Mouse (Mus musculus) thymus, adult 2 months (tissue): ENCODE measurements around the gene Svop.

Experiments used
- CTCF ChIP-seq: fragments of 200-500 bp; IDR thresholded peaks from 2 replicates; pipeline ENCODE4 v1.5.1; 2012; ENCODE audit warnings: mild to moderate bottlenecking, control low read depth, low read length, moderate library complexity, borderline replicate concordance; ENCODE audit not compliant: control insufficient read depth, poor library complexity, insufficient read depth; ENCODE audit errors: extremely low read depth
- POLR2A ChIP-seq: fragments of 200-500 bp; IDR thresholded peaks from 2 replicates; pipeline ENCODE4 v1.6.1; 2012; ENCODE audit warnings: mild to moderate bottlenecking, low read length, control low read depth, moderate library complexity; ENCODE audit not compliant: control insufficient read depth, poor library complexity, insufficient read depth; ENCODE audit errors: extremely low read depth

DNA sequence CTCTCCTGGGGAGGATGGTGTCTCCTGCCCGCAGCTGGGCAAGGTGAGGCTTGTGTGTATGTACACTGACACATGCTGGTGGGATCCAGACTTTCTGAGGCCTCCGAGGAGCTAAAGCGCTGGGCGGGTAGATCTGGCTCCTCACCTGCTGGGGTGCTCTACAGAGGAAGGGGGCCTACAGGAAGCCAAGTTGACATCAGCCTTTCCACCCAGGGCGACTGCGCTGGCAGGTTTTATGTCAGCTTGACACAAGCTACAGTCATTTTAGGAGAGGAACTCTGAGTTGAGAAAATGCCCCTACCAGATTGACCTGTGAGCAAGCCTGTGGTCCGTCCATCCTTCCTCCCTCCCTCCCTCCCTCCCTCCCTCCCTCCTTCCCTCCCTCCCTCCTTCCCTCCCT is 29.7 kb downstream of the Svop start:
- TF ChIP-seq CTCF (no peak), POLR2A (no peak)
